Mouse (Mus musculus): ENCODE measurements at regions not wholly inside any gene's neighbourhood (a gene's known extent, or its start where the extent isn't known, plus 50 kb on each side); places are given as distances from the start of the nearest gene placed in this dataset.

DNA sequence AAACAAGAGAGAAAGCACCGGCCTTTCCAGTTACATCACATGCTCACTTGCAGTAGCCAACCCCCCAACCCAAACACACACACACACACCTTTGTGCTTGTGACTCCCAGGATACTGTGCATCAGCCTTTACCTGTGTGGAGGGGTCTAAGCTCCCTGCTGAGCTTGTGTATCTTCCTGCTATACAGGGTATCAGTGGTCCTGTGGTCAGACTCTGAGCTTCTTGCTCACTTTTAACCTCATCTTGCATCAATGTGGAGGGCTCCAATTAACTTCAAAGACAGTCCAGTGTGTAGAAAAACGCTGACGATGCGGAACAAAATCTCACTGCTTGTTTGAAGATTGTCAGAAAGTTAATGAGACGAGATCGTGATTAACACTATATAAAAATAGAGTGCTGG, 71.4 kb upstream of the Gypa start:
- DNase-seq (ENCODE audit: low spot score) = no peak
- Histone ChIP-seq H3K9ac (ENCODE audit: low read length) (no peak overlapping the region), H3K36me3 (ENCODE audit: control insufficient read depth, insufficient read depth, low read length) (no peaks in the 10 kb centered on the region), H3K4me3 (ENCODE audit: low read depth, low read length) (no peak overlapping the region), H3K4me1 (ENCODE audit: control insufficient read depth, insufficient read depth, low read length) (no peaks in the 10 kb centered on the region), H3K27ac (replicated peaks; ENCODE audit: low read depth, low read length) (no peak overlapping the region), H3K4me2 (ENCODE audit: low read depth, severe bottlenecking) (no peak overlapping the region), H3K27me3 (ENCODE audit: control insufficient read depth, insufficient read depth, low read length) (no peaks in the 10 kb centered on the region), H3K9me3 (ENCODE audit: control insufficient read depth, low read length) (no peaks in the 10 kb centered on the region)
- ATAC-seq (ENCODE audit: insufficient number of reproducible peaks, low FRiP score, low TSS enrichment, low read depth) = no peak
- WGBS = 77% methylated on average over 6 of the region's 6 CpGs

- Histone ChIP-seq H3K27ac (replicated peaks; ENCODE audit: low read depth, low read length) (no peak overlapping the region), H3K4me2 (ENCODE audit: low read depth, severe bottlenecking) (no peak overlapping the region), H3K27me3 (ENCODE audit: control insufficient read depth, insufficient read depth, low read length) (no peaks in the 10 kb centered on the region), H3K9ac (ENCODE audit: low read length) (no peak overlapping the region), H3K9me3 (ENCODE audit: control insufficient read depth, low read length) (no peaks in the 10 kb centered on the region), H3K4me1 (ENCODE audit: control insufficient read depth, insufficient read depth, low read length) (no peaks in the 10 kb centered on the region), H3K36me3 (ENCODE audit: control insufficient read depth, insufficient read depth, low read length) (no peaks in the 10 kb centered on the region), H3K4me3 (ENCODE audit: low read depth, low read length) (no peak overlapping the region)
- DNase-seq (ENCODE audit: low spot score) = no peak
- no peak for ATAC-seq (ENCODE audit: insufficient number of reproducible peaks, low FRiP score, low TSS enrichment, low read depth)
- WGBS = 88% methylated on average over 4 of the region's 4 CpGs
Observed at GRCm38 (mm10) chr8:80416121-80416520, 77.5 kb upstream of the Gypa start.

DNA sequence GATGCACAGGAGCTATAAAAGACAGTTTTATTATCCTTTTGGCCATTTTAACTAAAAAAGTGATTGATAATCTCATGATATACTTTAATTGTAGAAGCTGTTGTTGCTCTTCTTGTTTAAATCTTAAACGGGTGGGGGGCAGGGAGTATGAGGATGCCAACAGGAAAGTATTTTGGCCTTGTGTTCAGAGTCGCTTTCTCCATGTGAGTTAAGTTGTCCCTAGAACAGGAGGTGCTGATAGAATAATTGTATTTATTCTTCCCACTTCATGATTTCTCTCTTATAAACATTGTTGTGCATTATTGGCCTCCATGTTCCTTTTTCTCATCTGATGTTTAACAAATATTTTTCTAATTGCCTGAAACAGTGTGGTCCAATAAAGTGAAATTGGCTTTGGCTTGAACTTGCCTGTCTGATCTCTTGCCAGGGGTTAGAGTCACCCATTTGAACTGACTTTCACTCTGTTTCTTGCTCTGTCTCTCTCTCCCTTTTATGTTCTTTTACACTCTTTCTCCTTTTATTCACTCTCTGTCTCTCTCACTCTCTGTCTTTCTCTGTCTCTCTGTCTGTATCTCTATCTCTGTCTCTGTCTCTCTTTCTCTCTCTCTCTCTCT, 93.9 kb upstream of the Gypa start:
- Histone ChIP-seq H3K9me3 (ENCODE audit: control insufficient read depth, low read length) (no peaks in the 10 kb centered on the region), H3K4me1 (ENCODE audit: control insufficient read depth, insufficient read depth, low read length) (no peaks in the 10 kb centered on the region), H3K9ac (ENCODE audit: low read length) (no peak overlapping the region), H3K27ac (replicated peaks; ENCODE audit: low read depth, low read length) (no peak overlapping the region), H3K4me2 (ENCODE audit: low read depth, severe bottlenecking) (no peak overlapping the region), H3K27me3 (ENCODE audit: control insufficient read depth, insufficient read depth, low read length) (no peaks in the 10 kb centered on the region), H3K4me3 (ENCODE audit: low read depth, low read length) (no peak overlapping the region), H3K36me3 (ENCODE audit: control insufficient read depth, insufficient read depth, low read length) (no peaks in the 10 kb centered on the region)
- no peak for ATAC-seq (ENCODE audit: insufficient number of reproducible peaks, low FRiP score, low TSS enrichment, low read depth)
- DNase-seq (ENCODE audit: low spot score) = no peak
- 88% methylated on average over 2 of the region's 2 CpGs for WGBS

GRCm38 (mm10) chr8:80395010-80395409, 98.6 kb upstream of the Gypa start:
- Histone ChIP-seq H3K9ac (ENCODE audit: low read length) (no peak overlapping the region), H3K9me3 (ENCODE audit: control insufficient read depth, low read length) (no peaks in the 10 kb centered on the region), H3K36me3 (ENCODE audit: control insufficient read depth, insufficient read depth, low read length) (no peaks in the 10 kb centered on the region), H3K4me2 (ENCODE audit: low read depth, severe bottlenecking) (no peak overlapping the region), H3K4me1 (ENCODE audit: control insufficient read depth, insufficient read depth, low read length) (no peaks in the 10 kb centered on the region), H3K27me3 (ENCODE audit: control insufficient read depth, insufficient read depth, low read length) (no peaks in the 10 kb centered on the region), H3K4me3 (ENCODE audit: low read depth, low read length) (no peak overlapping the region), H3K27ac (replicated peaks; ENCODE audit: low read depth, low read length) (no peak overlapping the region)
- DNase-seq (ENCODE audit: low spot score) = no peak
- no peak for ATAC-seq (ENCODE audit: insufficient number of reproducible peaks, low FRiP score, low TSS enrichment, low read depth)
- WGBS = 48% methylated on average over 5 of the region's 5 CpGs

DNA sequence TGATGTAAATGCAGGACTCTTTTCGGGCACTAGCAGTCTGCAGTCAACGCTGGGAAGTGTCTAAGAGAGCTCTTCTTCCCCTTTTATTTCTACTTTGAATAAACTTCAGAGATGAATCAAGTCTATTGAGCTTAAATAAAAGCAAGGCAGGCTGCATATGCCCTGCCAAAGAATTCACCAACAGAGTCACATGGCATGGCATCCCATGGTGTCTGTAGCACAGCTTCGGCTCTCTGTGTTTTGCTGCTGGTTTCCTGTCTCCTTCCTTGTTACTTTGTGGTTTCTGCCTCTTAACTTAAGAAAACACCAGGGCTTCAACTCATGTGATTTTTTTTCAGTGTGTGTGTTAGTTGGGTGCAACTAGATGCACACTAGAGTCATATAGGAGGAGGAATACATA, 100.5 kb upstream of the Gypa start:
- WGBS = 88% methylated on average over 3 of the region's 3 CpGs
- H3K4me2 ChIP-seq (ENCODE audit: low read depth, severe bottlenecking) = no peak overlapping the region
- ATAC-seq (ENCODE audit: insufficient number of reproducible peaks, low FRiP score, low TSS enrichment, low read depth) (no peak), DNase-seq (ENCODE audit: low spot score) (no peak)
- no peak overlapping the region for H3K4me3 ChIP-seq (ENCODE audit: low read depth, low read length)
- no peaks in the 10 kb centered on the region for H3K36me3 ChIP-seq (ENCODE audit: control insufficient read depth, insufficient read depth, low read length)
- no peak overlapping the region for H3K9ac ChIP-seq (ENCODE audit: low read length)
- no peaks in the 10 kb centered on the region for H3K27me3 ChIP-seq (ENCODE audit: control insufficient read depth, insufficient read depth, low read length)
- H3K4me1 ChIP-seq (ENCODE audit: control insufficient read depth, insufficient read depth, low read length) = no peaks in the 10 kb centered on the region
- no peak overlapping the region for H3K27ac ChIP-seq (replicated peaks; ENCODE audit: low read depth, low read length)
- no peaks in the 10 kb centered on the region for H3K9me3 ChIP-seq (ENCODE audit: control insufficient read depth, low read length)

DNA sequence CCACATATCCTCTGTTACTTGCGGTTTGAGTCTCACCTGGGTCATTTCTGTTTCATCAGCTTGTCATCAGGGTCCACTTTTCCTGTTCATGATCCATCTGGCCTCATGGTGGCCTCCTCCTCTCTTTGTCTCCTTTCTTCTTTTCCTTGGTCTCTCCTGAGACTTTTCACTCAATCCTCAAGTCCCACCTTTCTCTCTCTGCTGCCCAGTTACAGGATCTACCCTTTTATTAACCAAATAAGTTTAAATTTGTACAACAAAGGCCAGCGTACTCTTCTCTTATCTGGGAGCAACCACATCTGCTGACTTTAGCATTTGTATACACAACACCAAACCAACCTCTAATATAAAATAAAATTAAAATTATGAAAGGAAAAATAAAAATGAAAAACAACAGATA, 124.4 kb upstream of the Gypa start:
- H3K27ac ChIP-seq (replicated peaks; ENCODE audit: low read depth, low read length) = no peak overlapping the region
- no peak overlapping the region for H3K9ac ChIP-seq (ENCODE audit: low read length)
- no peaks in the 10 kb centered on the region for H3K9me3 ChIP-seq (ENCODE audit: control insufficient read depth, low read length)
- ATAC-seq (ENCODE audit: insufficient number of reproducible peaks, low FRiP score, low TSS enrichment, low read depth) = no peak
- no peak overlapping the region for H3K4me2 ChIP-seq (ENCODE audit: low read depth, severe bottlenecking)
- no peak for DNase-seq (ENCODE audit: low spot score)
- WGBS = 93% methylated on average over 2 of the region's 2 CpGs
- no peaks in the 10 kb centered on the region for H3K27me3 ChIP-seq (ENCODE audit: control insufficient read depth, insufficient read depth, low read length)
- H3K36me3 ChIP-seq (ENCODE audit: control insufficient read depth, insufficient read depth, low read length) = no peaks in the 10 kb centered on the region
- H3K4me3 ChIP-seq (ENCODE audit: low read depth, low read length) = no peak overlapping the region
- no peaks in the 10 kb centered on the region for H3K4me1 ChIP-seq (ENCODE audit: control insufficient read depth, insufficient read depth, low read length)

- no peak overlapping the region for H3K9ac ChIP-seq (ENCODE audit: low read length)
- H3K4me1 ChIP-seq (ENCODE audit: control insufficient read depth, insufficient read depth, low read length) = no peaks in the 10 kb centered on the region
- no peak for ATAC-seq (ENCODE audit: insufficient number of reproducible peaks, low FRiP score, low TSS enrichment, low read depth)
- WGBS = 78% methylated on average over 7 of the region's 7 CpGs
- H3K9me3 ChIP-seq (ENCODE audit: control insufficient read depth, low read length) = no peaks in the 10 kb centered on the region
- no peak overlapping the region for H3K4me3 ChIP-seq (ENCODE audit: low read depth, low read length)
- H3K27me3 ChIP-seq (ENCODE audit: control insufficient read depth, insufficient read depth, low read length) = no peaks in the 10 kb centered on the region
- no peak overlapping the region for H3K27ac ChIP-seq (replicated peaks; ENCODE audit: low read depth, low read length)
- no peak overlapping the region for H3K4me2 ChIP-seq (ENCODE audit: low read depth, severe bottlenecking)
- no peak for DNase-seq (ENCODE audit: low spot score)
- H3K36me3 ChIP-seq (ENCODE audit: control insufficient read depth, insufficient read depth, low read length) = no peaks in the 10 kb centered on the region
Observed at GRCm38 (mm10) chr8:80364059-80364458, 129.5 kb upstream of the Gypa start.

DNA sequence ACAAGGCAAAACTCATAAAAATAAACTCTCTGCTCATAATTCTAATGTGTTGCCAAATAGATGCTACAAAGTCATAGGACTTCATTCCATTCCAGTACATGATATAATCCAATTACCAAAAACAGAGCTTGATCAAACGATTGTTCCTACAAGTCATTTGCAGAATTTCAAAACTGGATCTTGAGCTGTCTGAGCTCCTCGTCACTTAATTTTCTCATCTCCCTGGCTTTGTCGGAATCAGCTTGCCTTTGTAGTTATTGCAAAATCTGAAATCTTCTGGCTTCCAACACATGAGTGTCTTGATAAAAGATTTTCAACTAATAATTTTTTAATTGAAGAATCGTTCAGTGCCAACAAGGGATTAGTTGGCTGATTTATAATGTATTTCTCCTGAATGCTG, 150.3 kb upstream of the Gypa start:
- no peak overlapping the region for H3K9ac ChIP-seq (ENCODE audit: low read length)
- no peak overlapping the region for H3K27ac ChIP-seq (replicated peaks; ENCODE audit: low read depth, low read length)
- no peaks in the 10 kb centered on the region for H3K9me3 ChIP-seq (ENCODE audit: control insufficient read depth, low read length)
- no peaks in the 10 kb centered on the region for H3K27me3 ChIP-seq (ENCODE audit: control insufficient read depth, insufficient read depth, low read length)
- H3K4me2 ChIP-seq (ENCODE audit: low read depth, severe bottlenecking) = no peak overlapping the region
- 87% methylated on average over 4 of the region's 4 CpGs for WGBS
- DNase-seq (ENCODE audit: low spot score) = no peak
- no peak for ATAC-seq (ENCODE audit: insufficient number of reproducible peaks, low FRiP score, low TSS enrichment, low read depth)
- H3K4me1 ChIP-seq (ENCODE audit: control insufficient read depth, insufficient read depth, low read length) = no peaks in the 10 kb centered on the region
- no peak overlapping the region for H3K4me3 ChIP-seq (ENCODE audit: low read depth, low read length)
- no peaks in the 10 kb centered on the region for H3K36me3 ChIP-seq (ENCODE audit: control insufficient read depth, insufficient read depth, low read length)

DNA sequence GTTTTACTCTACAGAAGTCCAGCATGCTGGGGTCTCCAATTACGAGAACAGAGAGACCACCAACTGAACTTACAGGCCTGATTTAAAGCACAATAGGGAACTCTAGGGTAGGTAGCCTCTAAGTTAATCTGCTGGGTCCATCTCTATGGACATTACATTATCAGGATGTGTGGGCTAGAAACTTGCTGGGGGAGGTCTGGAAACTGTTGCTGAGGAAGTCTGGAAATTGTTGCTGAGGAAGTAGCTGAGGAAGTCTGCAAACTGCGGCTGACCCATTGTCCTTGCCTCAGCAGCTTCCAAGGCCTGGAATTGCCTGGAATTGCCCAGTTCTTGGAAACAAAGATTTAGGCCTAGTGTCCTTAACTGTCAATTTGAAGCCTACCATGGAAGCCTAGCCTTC, 155.7 kb upstream of the Gypa start:
- 81% methylated on average over 2 of the region's 2 CpGs for WGBS
- ATAC-seq (ENCODE audit: insufficient number of reproducible peaks, low FRiP score, low TSS enrichment, low read depth) = no peak

More for the DNA sequence above, 155.7 kb upstream of the Gypa start:
- no peak for DNase-seq (ENCODE audit: low spot score)
- Histone ChIP-seq H3K4me3 (ENCODE audit: low read depth, low read length) (no peak overlapping the region), H3K4me2 (ENCODE audit: low read depth, severe bottlenecking) (no peak overlapping the region), H3K36me3 (ENCODE audit: control insufficient read depth, insufficient read depth, low read length) (no peaks in the 10 kb centered on the region), H3K9ac (ENCODE audit: low read length) (no peak overlapping the region), H3K27ac (replicated peaks; ENCODE audit: low read depth, low read length) (no peak overlapping the region), H3K9me3 (ENCODE audit: control insufficient read depth, low read length) (no peaks in the 10 kb centered on the region), H3K27me3 (ENCODE audit: control insufficient read depth, insufficient read depth, low read length) (no peaks in the 10 kb centered on the region), H3K4me1 (ENCODE audit: control insufficient read depth, insufficient read depth, low read length) (no peaks in the 10 kb centered on the region)
